Mouse (Mus musculus) retina, postnatal 1 day (tissue): ENCODE measurements at regions not wholly inside any gene's neighbourhood (a gene's known extent, or its start where the extent isn't known, plus 50 kb on each side); places are given as distances from the start of the nearest gene placed in this dataset.
A peak's percentile ranks its signal among the peaks of the same experiment; 100 is the strongest.

Experiments used
- DNase-seq: peaks from one replicate; pipeline ENCODE4 v3.0.0-alpha.2; 2012

DNA sequence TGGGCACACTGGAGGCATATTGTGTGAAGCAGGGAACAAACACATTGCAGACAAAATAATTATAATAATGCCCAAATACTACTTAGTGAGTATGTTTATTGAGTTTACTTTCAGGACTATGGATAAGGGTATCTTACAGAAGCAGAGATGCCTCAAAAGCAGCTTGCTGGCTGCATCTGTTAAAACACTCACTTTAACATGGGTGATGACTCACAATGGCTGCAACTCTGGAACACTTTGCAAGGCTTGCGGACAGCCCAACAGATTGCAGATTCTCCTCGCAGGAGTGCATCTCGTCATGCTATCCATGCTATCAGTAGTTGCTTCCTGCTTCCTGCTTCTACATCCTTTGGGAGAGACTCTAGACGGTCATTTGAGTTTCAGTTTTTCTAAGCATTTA lies 373.2 kb upstream of the Arpp21 start:
- DNase-seq: no peak

DNA sequence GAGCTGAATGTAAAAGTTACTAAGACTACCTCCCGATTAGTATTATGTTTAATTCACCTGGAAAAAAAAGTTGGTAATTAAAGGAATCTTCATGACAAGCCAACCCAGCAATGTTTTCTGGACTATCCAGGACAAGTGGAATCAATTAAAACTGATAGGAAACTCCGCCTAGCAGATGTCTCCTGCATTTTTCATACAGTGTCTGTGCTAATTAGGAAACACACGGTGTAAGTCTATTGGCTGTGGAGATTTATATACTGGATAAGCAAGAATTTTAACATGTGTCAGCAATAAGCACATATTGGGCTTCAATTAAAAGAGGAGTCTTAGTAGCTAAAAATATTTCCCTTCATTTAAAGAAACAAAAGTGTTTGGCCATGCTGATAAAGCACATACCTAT lies 371.5 kb upstream of the Arpp21 start:
- DNase-seq: no peak

DNA sequence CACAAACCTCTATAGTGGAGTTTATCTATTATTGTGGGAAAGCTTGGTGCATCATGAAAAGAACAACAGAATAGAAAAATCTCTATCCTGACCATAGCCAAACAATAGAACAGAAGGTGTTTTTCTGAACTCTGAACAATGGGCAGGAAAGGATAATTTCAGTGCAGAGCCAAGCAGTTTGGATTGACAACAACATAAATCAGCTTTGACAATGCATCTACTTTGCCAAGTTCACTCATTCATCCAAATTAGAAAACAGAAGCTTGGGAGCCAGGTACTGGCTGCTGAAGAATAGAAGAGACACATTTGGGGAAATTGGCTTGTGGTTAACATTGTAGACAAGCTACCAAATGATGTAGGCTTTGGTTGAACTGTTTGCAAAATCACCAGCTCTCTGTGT lies 360.0 kb upstream of the Arpp21 start:
- DNase-seq: no peak

- no peak for DNase-seq
These were observed 354.5 kb upstream of the Arpp21 start for GRCm38 (mm10) chr9:112590241-112590640.

DNA sequence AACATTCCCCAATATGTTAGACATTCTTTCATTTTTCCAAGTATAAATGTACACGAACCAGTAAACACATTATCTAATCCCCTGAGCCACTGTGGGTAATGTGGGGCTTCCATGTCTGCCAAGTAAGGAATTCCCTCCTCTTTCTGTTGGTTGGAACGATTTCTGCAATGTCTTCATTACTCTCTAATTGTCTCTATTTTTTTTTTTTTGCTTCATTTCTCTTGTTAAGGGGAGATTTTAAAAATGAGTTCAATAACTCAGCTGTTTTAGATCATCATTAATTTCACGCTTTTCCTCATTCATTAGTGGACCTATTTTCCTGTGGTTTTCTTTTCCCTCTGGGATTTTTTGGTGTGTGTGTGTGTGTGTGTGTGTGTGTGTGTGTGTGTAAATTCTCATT lies 337.6 kb upstream of the Arpp21 start:
- DNase-seq: peak; percentile 65

- peak; percentile 9 for DNase-seq
These were observed 325.6 kb upstream of the Arpp21 start for GRCm38 (mm10) chr9:112561348-112561747.

- DNase-seq: no peak
These were observed 324.5 kb upstream of the Arpp21 start for GRCm38 (mm10) chr9:112560226-112560625.

- no peak for DNase-seq
These were observed 302.2 kb upstream of the Arpp21 start for GRCm38 (mm10) chr9:112537924-112538323.

DNA sequence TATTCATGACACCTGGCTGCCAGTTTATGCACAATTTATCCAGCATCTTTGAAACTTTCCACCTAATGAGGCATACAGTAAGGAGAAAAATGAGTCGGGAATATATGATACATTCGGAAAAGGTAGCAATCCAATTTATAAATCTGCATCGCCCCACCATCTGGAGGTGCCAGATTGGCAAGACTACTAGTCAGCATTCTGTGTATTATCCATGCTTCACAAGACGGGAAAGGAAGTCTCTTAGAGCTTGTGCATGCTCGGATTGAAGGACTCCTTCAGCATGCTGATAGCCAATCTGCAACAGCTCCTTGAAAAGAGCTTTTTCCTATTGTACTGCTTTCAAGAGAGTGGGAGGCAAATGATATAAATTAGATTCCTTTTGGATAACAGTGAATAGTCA lies 289.6 kb upstream of the Arpp21 start:
- DNase-seq: no peak

- no peak for DNase-seq
These were observed 287.5 kb upstream of the Arpp21 start for GRCm38 (mm10) chr9:112523251-112523650.

GRCm38 (mm10) chr9:112510716-112511115 lies 275.0 kb upstream of the Arpp21 start:
- DNase-seq: peak; percentile 76

DNA sequence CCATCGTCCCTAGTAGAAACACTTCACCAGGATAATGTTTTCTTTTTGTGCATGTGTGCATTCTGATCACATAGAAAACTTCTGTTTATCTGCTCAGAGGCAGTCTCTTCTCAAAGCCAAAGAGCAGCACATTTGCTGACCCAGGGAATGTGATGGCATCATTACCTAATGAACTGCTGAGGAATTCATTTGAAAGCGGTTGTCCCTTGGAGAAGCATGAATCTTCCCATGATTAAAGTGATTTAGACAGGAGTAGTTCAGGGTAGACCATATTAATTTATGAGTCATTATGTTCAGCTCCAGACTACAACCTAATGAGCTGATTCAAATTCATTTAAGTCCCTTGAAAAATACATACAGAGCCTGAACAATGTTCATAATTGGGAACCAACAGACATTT lies 271.1 kb upstream of the Arpp21 start:
- peak; percentile 62 for DNase-seq

DNA sequence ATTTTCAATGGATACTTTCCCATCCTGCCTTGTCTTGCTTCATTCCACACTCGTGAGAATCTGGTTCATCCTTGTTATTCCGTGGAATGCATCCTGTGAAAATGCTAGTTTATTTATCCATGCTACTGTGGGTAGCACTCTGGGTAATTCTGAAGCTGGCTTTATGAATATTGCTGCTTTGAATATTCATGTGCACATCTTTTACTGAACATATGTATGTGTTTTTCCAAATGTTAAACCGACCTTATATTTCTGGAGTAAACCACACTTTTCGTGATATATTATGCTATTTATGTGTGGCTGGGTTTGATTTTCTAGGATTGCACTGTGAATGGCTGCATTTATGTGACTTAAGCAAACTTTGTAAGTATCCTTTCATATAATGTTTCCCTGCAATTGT lies 262.9 kb upstream of the Arpp21 start:
- no peak for DNase-seq

GRCm38 (mm10) chr9:112495930-112496527 lies 260.3 kb upstream of the Arpp21 start:
- no peak for DNase-seq

- DNase-seq: no peak
These were observed 255.2 kb upstream of the Arpp21 start for GRCm38 (mm10) chr9:112490963-112491362.

- DNase-seq: no peak
These were observed 240.9 kb upstream of the Arpp21 start for GRCm38 (mm10) chr9:112476644-112477043.

GRCm38 (mm10) chr9:112457594-112457993 lies 221.9 kb upstream of the Arpp21 start:
- DNase-seq: no peak

GRCm38 (mm10) chr9:112454706-112455105 lies 219.0 kb upstream of the Arpp21 start:
- DNase-seq: peak; percentile 17

- peak; percentile 82 for DNase-seq
These were observed 211.8 kb upstream of the Arpp21 start for GRCm38 (mm10) chr9:112447515-112447914.

- DNase-seq: peak; percentile 22
These were observed 211.2 kb upstream of the Arpp21 start for GRCm38 (mm10) chr9:112446981-112447380.

DNA sequence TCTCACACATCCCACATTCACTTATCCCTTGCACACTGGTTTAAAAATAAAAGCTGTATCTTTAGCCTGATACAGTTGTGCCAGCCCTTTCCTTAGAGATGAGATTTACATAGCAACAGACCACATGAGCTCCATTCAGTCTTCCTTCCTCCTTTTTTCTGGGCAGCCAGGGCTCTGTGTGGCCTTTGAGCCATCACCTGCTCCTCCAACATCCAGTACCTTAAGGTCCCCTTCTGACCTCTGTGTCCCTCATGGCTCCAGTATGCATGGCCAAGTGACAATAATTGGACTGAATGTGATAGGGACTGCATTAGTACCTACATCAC lies 210.3 kb upstream of the Arpp21 start:
- no peak for DNase-seq

GRCm38 (mm10) chr9:112445230-112446026 lies 209.7 kb upstream of the Arpp21 start:
- no peak for DNase-seq

- DNase-seq: no peak
These were observed 208.5 kb upstream of the Arpp21 start for GRCm38 (mm10) chr9:112444220-112444619.

DNA sequence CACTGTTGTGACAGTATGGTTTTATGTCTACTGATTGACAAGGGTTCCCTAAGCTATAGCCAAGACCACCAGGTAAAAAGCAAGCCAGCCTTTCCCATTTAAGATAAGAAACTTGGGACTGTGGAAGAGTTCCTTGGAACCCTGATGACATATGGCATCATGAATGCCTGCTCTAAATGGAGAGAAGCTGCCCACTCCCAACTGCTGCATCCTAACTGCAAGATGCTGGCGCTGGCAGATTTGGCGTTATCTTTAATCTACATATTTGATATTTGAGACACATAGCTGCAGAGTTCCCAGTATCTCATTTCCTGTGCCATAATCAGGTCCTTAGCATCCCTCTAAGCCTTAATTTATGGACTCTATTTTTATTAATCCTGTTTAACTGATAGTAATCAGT lies 200.4 kb upstream of the Arpp21 start:
- no peak for DNase-seq

DNA sequence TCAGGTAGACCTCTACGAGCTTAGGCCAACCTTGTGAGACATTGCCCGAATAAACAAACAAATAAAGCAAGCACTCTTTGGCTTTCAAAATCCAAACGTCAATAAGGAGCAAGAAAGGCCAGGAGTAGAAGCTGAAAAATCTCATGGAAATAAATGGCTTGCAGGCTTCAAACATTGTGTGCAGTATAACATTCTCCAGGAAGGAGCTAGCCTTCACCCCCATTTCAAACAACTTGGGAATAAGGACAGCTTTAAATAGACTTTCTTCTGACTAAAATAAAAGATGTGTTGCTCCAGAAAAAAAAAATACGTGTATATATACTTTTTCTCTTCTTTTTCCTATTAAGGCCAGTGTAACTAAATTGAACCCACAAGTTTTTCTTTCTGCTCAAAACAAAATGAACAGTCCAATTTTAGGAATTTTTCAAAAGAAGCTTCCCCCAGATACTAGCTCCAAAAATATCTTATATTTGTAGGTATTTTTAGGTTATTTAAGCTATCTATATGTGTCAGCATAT lies 196.2 kb upstream of the Arpp21 start:
- no peak for DNase-seq
